Mouse (Mus musculus): ENCODE data around the gene Pcyt2. TPM values are rescaled to one million over a fixed set of nuclear protein-coding genes. Genes with fewer than 3 reads are reported as not detected.

Pcyt2 gene
- polyA plus RNA-seq, 1 experiment from 2014 or later = 320 TPM

- Histone ChIP-seq H3K9ac (ENCODE audit: low read depth, low read length) (no peak overlapping the region), H3K27ac (ENCODE audit: low read depth, low read length) (no peak overlapping the region), H3K4me3 (ENCODE audit: low read depth, low read length) (no peak overlapping the region), H3K27me3 (replicated peaks; ENCODE audit: control insufficient read depth, insufficient read depth, low read length) (no peaks in the 10 kb centered on the region), H3K4me1 (replicated peaks; ENCODE audit: control insufficient read depth, insufficient read depth, low read length) (no peaks in the 10 kb centered on the region; the same call in 1 of the 2 replicates), H3K9me3 (ENCODE audit: control insufficient read depth) (no peaks in the 10 kb centered on the region), H3K36me3 (ENCODE audit: control insufficient read depth, insufficient read depth) (peaks cover 41% of the 10 kb centered on the region), H3K4me2 (replicated peaks; ENCODE audit: low read depth) (no peak overlapping the region)
- 87% methylated on average over 7 of the region's 7 CpGs for WGBS
- TF ChIP-seq CTCF (IDR thresholded peaks at IDR 0.05; ENCODE audit: low read depth) = no peak
- ATAC-seq = no peak
Observed at GRCm38 (mm10) chr11:120605667-120606066, 12.1 kb downstream of the Pcyt2 start.

GRCm38 (mm10) chr11:120603545-120603944 is 14.2 kb downstream of the Pcyt2 start:
- Histone ChIP-seq H3K9ac (ENCODE audit: low read depth, low read length) (no peak overlapping the region), H3K4me3 (ENCODE audit: low read depth, low read length) (no peak overlapping the region), H3K9me3 (ENCODE audit: control insufficient read depth) (no peaks in the 10 kb centered on the region), H3K36me3 (ENCODE audit: control insufficient read depth, insufficient read depth) (peaks cover 31% of the 10 kb centered on the region), H3K27me3 (replicated peaks; ENCODE audit: control insufficient read depth, insufficient read depth, low read length) (no peaks in the 10 kb centered on the region), H3K4me2 (replicated peaks; ENCODE audit: low read depth) (no peak overlapping the region), H3K27ac (ENCODE audit: low read depth, low read length) (no peak overlapping the region), H3K4me1 (replicated peaks; ENCODE audit: control insufficient read depth, insufficient read depth, low read length) (peaks cover 6% of the 10 kb centered on the region; the same call in 1 of the 2 replicates)
- ATAC-seq = no peak
- 52% methylated on average over 2 of the region's 2 CpGs for WGBS
- TF ChIP-seq CTCF (IDR thresholded peaks at IDR 0.05; ENCODE audit: low read depth) = no peak

GRCm38 (mm10) chr11:120600716-120601115 is 17.0 kb downstream of the Pcyt2 start:
- 87% methylated on average over 3 of the region's 3 CpGs for WGBS
- no peak for TF ChIP-seq CTCF (IDR thresholded peaks at IDR 0.05; ENCODE audit: low read depth)

GRCm38 (mm10) chr11:120598990-120599549 is 18.7 kb downstream of the Pcyt2 start:
- TF ChIP-seq CTCF (IDR thresholded peaks at IDR 0.05; ENCODE audit: low read depth) = no peak
- 47% methylated on average over 17 of the region's 17 CpGs for WGBS
- H3K9ac ChIP-seq (ENCODE audit: low read depth, low read length) = peak overlapping the region; percentile 97
- peaks cover 44% of the 10 kb centered on the region for H3K36me3 ChIP-seq (ENCODE audit: control insufficient read depth, insufficient read depth)
- 0 out of 2 replicates have a peak, but pooled peaks cover 6% of the 10 kb centered on the region for H3K4me1 ChIP-seq (replicated peaks; ENCODE audit: control insufficient read depth, insufficient read depth, low read length)
- no peak overlapping the region for H3K27ac ChIP-seq (ENCODE audit: low read depth, low read length)
- peak overlapping the region; percentile 65 for H3K4me3 ChIP-seq (ENCODE audit: low read depth, low read length)
- H3K4me2 ChIP-seq (replicated peaks; ENCODE audit: low read depth) = peak overlapping the region; percentile 77
- H3K9me3 ChIP-seq (ENCODE audit: control insufficient read depth) = no peaks in the 10 kb centered on the region
- H3K27me3 ChIP-seq (replicated peaks; ENCODE audit: control insufficient read depth, insufficient read depth, low read length) = no peaks in the 10 kb centered on the region
- no peak for ATAC-seq

More at GRCm38 (mm10) chr11:120600716-120601115, 17.0 kb downstream of the Pcyt2 start:
- no peak overlapping the region for H3K27ac ChIP-seq (ENCODE audit: low read depth, low read length)
- no peak for ATAC-seq
- no peaks in the 10 kb centered on the region for H3K9me3 ChIP-seq (ENCODE audit: control insufficient read depth)
- no peak overlapping the region for H3K4me2 ChIP-seq (replicated peaks; ENCODE audit: low read depth)
- no peak overlapping the region for H3K4me3 ChIP-seq (ENCODE audit: low read depth, low read length)
- H3K36me3 ChIP-seq (ENCODE audit: control insufficient read depth, insufficient read depth) = peaks cover 34% of the 10 kb centered on the region
- no peaks in the 10 kb centered on the region for H3K27me3 ChIP-seq (replicated peaks; ENCODE audit: control insufficient read depth, insufficient read depth, low read length)
- no peak overlapping the region for H3K9ac ChIP-seq (ENCODE audit: low read depth, low read length)
- 0 out of 2 replicates have a peak, but pooled peaks cover 6% of the 10 kb centered on the region for H3K4me1 ChIP-seq (replicated peaks; ENCODE audit: control insufficient read depth, insufficient read depth, low read length)

- H3K4me1 ChIP-seq (replicated peaks; ENCODE audit: control insufficient read depth, insufficient read depth, low read length) = 0 out of 2 replicates have a peak, but pooled peaks cover 6% of the 10 kb centered on the region
- WGBS = under 1% methylated on average over 87 of the region's 88 CpGs
- peak; percentile 99 for ATAC-seq
- peak within 1 kb of the TSS; percentile 97 for H3K9ac ChIP-seq (ENCODE audit: low read depth, low read length)
- no peaks in the 10 kb centered on the region for H3K9me3 ChIP-seq (ENCODE audit: control insufficient read depth)
- peaks cover 43% of the 10 kb centered on the region for H3K36me3 ChIP-seq (ENCODE audit: control insufficient read depth, insufficient read depth)
- H3K4me3 ChIP-seq (ENCODE audit: low read depth, low read length) = peak within 1 kb of the TSS; percentile 65
- peak within 1 kb of the TSS; percentile 77 for H3K4me2 ChIP-seq (replicated peaks; ENCODE audit: low read depth)
- H3K27ac ChIP-seq (ENCODE audit: low read depth, low read length) = peak within 1 kb of the TSS; percentile 94
- TF ChIP-seq CTCF (IDR thresholded peaks at IDR 0.05; ENCODE audit: low read depth) = no peak; the same call in 1 of the 2 replicates
- no peaks in the 10 kb centered on the region for H3K27me3 ChIP-seq (replicated peaks; ENCODE audit: control insufficient read depth, insufficient read depth, low read length)
Observed at GRCm38 (mm10) chr11:120598283-120598989, 19.3 kb downstream of the Pcyt2 start, which contains the start of the genes Alyref and Anapc11. TSS of gene Alyref (minus strand) at chr11:120598365. TSS of gene Anapc11 (plus strand) at chr11:120598421.
